Mouse (Mus musculus) embryonic fibroblast, embryonic 13.5 days (primary cell): ENCODE results near the gene Slc25a21.

ENCODE experiments used
- CTCF ChIP-seq: IDR thresholded peaks from 2 replicates; pipeline ENCODE4 v1.5.1; 2011; ENCODE audit warnings: mild to moderate bottlenecking, control low read depth, low read length, moderate library complexity, borderline replicate concordance; ENCODE audit not compliant: insufficient read depth
- POLR2A ChIP-seq: IDR thresholded peaks from 2 replicates; pipeline ENCODE4 v1.6.1; 2011; ENCODE audit warnings: low read depth, mild to moderate bottlenecking, control low read depth, low read length, moderate library complexity

DNA sequence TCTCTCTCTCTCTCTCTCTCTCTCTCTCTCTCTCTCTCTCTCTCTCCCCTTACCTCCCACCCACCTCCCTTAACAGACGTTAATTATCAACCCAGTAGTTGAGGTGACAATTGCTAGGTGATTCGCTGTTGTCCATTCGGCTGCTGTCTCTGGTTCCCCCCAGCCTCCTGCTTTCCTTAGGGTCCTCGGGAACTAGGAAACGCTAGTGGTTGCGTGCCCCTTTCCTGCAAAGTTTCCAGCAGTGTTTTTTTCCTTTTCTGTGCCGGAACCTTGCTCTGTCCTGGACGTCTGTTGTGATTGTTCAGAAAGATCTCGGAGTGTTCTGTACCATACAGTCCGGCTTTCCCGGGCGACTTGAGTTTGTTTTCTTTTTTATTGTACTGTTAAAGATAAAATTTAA, 499.5 kb downstream of the Slc25a21 start:
- TF ChIP-seq CTCF (no peak), POLR2A (no peak)
